ENCODE assay signal across 14 mouse cellular contexts in genomic region chr3:61592342-61592741, GRCm38 (mm10).
"Had no signal": no experiment of that assay in that cellular context is flagged by ENCODE, and none has a peak within 500 bp of the region (broad histone marks: within the 10 kb centered on the region; RNA-seq: fewer than 3 reads in every experiment).

No protein-coding gene starts in this region.

- H3K4me2 ChIP-seq: limb, embryonic 15.5 days; liver, embryonic 13.5 days; neural tube, embryonic 13.5 days had no signal

- H3K9ac ChIP-seq: limb, embryonic 15.5 days; liver, embryonic 13.5 days; neural tube, embryonic 13.5 days had no signal

- H3K9me3 ChIP-seq: limb, embryonic 15.5 days; liver, embryonic 13.5 days; midbrain, embryonic 10.5 days; neural tube, embryonic 13.5 days had no signal

- H3K4me1 ChIP-seq: limb, embryonic 15.5 days; liver, embryonic 13.5 days; midbrain, embryonic 10.5 days; neural tube, embryonic 13.5 days had no signal

- H3K36me3 ChIP-seq: limb, embryonic 15.5 days; liver, embryonic 13.5 days; midbrain, embryonic 10.5 days; neural tube, embryonic 13.5 days had no signal

- DNase-seq: kidney, adult 18-20 months; kidney, postnatal 14 days; liver, embryonic 13.5 days; lung, adult 2 months; lung, postnatal 14 days; midbrain, embryonic 14.5 days; right cerebral cortex, adult 18-20 months; thymus, adult 18-20 months; thymus, postnatal 14 days had no signal

- H3K4me3 ChIP-seq: left cerebral cortex, adult 2 months; limb, embryonic 15.5 days; liver, embryonic 13.5 days; midbrain, embryonic 10.5 days; neural tube, embryonic 13.5 days had no signal

- H3K27ac ChIP-seq: left cerebral cortex, adult 2 months; limb, embryonic 15.5 days; liver, embryonic 13.5 days; midbrain, embryonic 10.5 days; neural tube, embryonic 13.5 days had no signal

- ATAC-seq: inflammation-experienced regulatory T-cells, adult 6 months had no signal

- H3K27me3 ChIP-seq: limb, embryonic 15.5 days; liver, embryonic 13.5 days; neural tube, embryonic 13.5 days had no signal
